Comparison of ENCODE assay signal across 9 mouse cellular contexts in genomic region chr16:17251539-17251938, GRCm38 (mm10). TPM values are rescaled to one million over a fixed set of nuclear protein-coding genes. Genes with fewer than 3 reads are reported as not detected.
DNase-seq lines count a peak whose midpoint lies in the region; ATAC-seq and TF ChIP-seq lines count a peak whose summit lies in the region.
"Had no signal": no experiment of that assay in that cellular context is flagged by ENCODE, and none has a peak within 500 bp of the region (broad histone marks: within the 10 kb centered on the region; RNA-seq: fewer than 3 reads in every experiment).

No protein-coding gene starts in this region.

- WGBS in forebrain, embryonic 12.5 days, result 61% methylated on average over 3 of the region's 3 CpGs
- 21% methylated on average over 3 of the region's 3 CpGs for WGBS in forebrain, embryonic 15.5 days
- 32% methylated on average over 3 of the region's 3 CpGs for WGBS in lung, embryonic 14.5 days

- peaks cover 40% of the 10 kb centered on the region for H3K4me1 ChIP-seq in forebrain, embryonic 12.5 days
- H3K4me1 ChIP-seq in forebrain, embryonic 15.5 days, result peaks cover 43% of the 10 kb centered on the region
- peaks cover 21% of the 10 kb centered on the region for H3K4me1 ChIP-seq in lung, embryonic 14.5 days (ENCODE audit: insufficient read depth)

- H3K36me3 ChIP-seq in forebrain, embryonic 12.5 days (replicated peaks), result peaks cover 14% of the 10 kb centered on the region; the same call in 1 of the 2 replicates
- peaks cover 5% of the 10 kb centered on the region; the same call in 1 of the 2 replicates for H3K36me3 ChIP-seq in forebrain, embryonic 15.5 days
- H3K36me3 ChIP-seq in lung, embryonic 14.5 days (ENCODE audit: insufficient read depth), result no peaks in the 10 kb centered on the region

- no peak for TF ChIP-seq CTCF in lung, embryonic 14.5 days (IDR thresholded peaks at IDR 0.05; ENCODE audit: low read depth)

- no peaks in the 10 kb centered on the region for H3K27me3 ChIP-seq in forebrain, embryonic 12.5 days
- H3K27me3 ChIP-seq in forebrain, embryonic 15.5 days, result no peaks in the 10 kb centered on the region
- no peaks in the 10 kb centered on the region for H3K27me3 ChIP-seq in lung, embryonic 14.5 days (ENCODE audit: insufficient read depth, low read length)

- no peaks in the 10 kb centered on the region for H3K9me3 ChIP-seq in forebrain, embryonic 12.5 days
- H3K9me3 ChIP-seq in forebrain, embryonic 15.5 days, result no peaks in the 10 kb centered on the region
- no peaks in the 10 kb centered on the region for H3K9me3 ChIP-seq in lung, embryonic 14.5 days (ENCODE audit: low read depth, low read length)

- H3K27ac ChIP-seq in forebrain, embryonic 12.5 days, result no peak overlapping the region
- H3K27ac ChIP-seq in forebrain, embryonic 15.5 days (replicated peaks), result no peak overlapping the region
- H3K27ac ChIP-seq in lung, embryonic 14.5 days (ENCODE audit: low read depth), result peak overlapping the region; percentile 86
- H3K27ac ChIP-seq: kidney, postnatal 0 days had no signal

- no peak overlapping the region for H3K4me2 ChIP-seq in forebrain, embryonic 12.5 days
- H3K4me2 ChIP-seq in forebrain, embryonic 15.5 days (replicated peaks), result no peak overlapping the region
- peak overlapping the region; percentile 25; the same call in 1 of the 2 replicates for H3K4me2 ChIP-seq in lung, embryonic 14.5 days

- H3K9ac ChIP-seq in forebrain, embryonic 12.5 days, result no peak overlapping the region
- H3K9ac ChIP-seq in forebrain, embryonic 15.5 days (replicated peaks), result no peak overlapping the region
- no peak overlapping the region for H3K9ac ChIP-seq in lung, embryonic 14.5 days

- peak; percentile 27; the same call in 1 of the 2 replicates for ATAC-seq in forebrain, embryonic 12.5 days (ENCODE audit: low FRiP score)
- ATAC-seq in forebrain, embryonic 15.5 days (replicated peaks), result no peak
- peak; percentile 20; the same call in 1 of the 2 replicates for ATAC-seq in lung, embryonic 14.5 days (ENCODE audit: insufficient read depth)
- no peak for ATAC-seq in activated CD4-positive, CD25-positive, alpha-beta regulatory T cell, adult 4 months

- peak; percentile 70 for DNase-seq in testis, postnatal 10 days (ENCODE audit: low spot score)
- DNase-seq in testis, postnatal 14 days (ENCODE audit: low spot score), result no peak
- DNase-seq in kidney, adult 8-10 months, result peak; percentile 94 to 99
- DNase-seq in lung, embryonic 14.5 days, result peak; percentile 90
- DNase-seq in embryo, embryonic 11 days, result no peak

- H3K4me3 ChIP-seq in forebrain, embryonic 12.5 days (replicated peaks), result no peak overlapping the region
- H3K4me3 ChIP-seq in forebrain, embryonic 15.5 days, result no peak overlapping the region
- no peak overlapping the region for H3K4me3 ChIP-seq in lung, embryonic 14.5 days (ENCODE audit: low read depth, low read length)

RNA-seq across cellular contexts. Expression of gene Hic2, which starts 18.2 kb away (rescaled TPM):
- 12.7 and 13.4 TPM in 2 replicates for polyA plus RNA-seq in forebrain, embryonic 12.5 days (2016; fragmentation: Nextera tagmentation; extraction: Ambion mirVana)
- 8.6 and 8.8 TPM in 2 replicates for polyA plus RNA-seq in forebrain, embryonic 15.5 days (2015; fragmentation: Nextera tagmentation; extraction: Ambion mirVana)
- 3.4 and 4.3 TPM in 2 replicates for polyA plus RNA-seq in lung, embryonic 14.5 days (2014; fragmentation: Nextera tagmentation; extraction: Ambion mirVana)
- polyA plus RNA-seq in activated CD4-positive, CD25-positive, alpha-beta regulatory T cell, adult 4 months (2017; shearing (Covaris generic)), result 1 to 10 TPM in 1 of 2 experiments, under 1 TPM in 1; 0.83 to 1.1 TPM

RNA-seq across cellular contexts. Expression of gene Tmem191c, which starts 24.3 kb away (rescaled TPM):
- 13.9 and 14.3 TPM in 2 replicates for polyA plus RNA-seq in forebrain, embryonic 12.5 days (2016; fragmentation: Nextera tagmentation; extraction: Ambion mirVana)
- polyA plus RNA-seq in forebrain, embryonic 15.5 days (2015; fragmentation: Nextera tagmentation; extraction: Ambion mirVana), result 23.6 and 24.0 TPM in 2 replicates
- polyA plus RNA-seq in lung, embryonic 14.5 days (2014; fragmentation: Nextera tagmentation; extraction: Ambion mirVana), result 6.7 and 7.5 TPM in 2 replicates
- polyA plus RNA-seq in activated CD4-positive, CD25-positive, alpha-beta regulatory T cell, adult 4 months (2017; shearing (Covaris generic)), result 10 to 100 TPM; 30.6 to 32.6 TPM

RNA-seq across cellular contexts. Expression of gene Rimbp3, which starts 43.1 kb away (rescaled TPM):
- 1.9 and 2.1 TPM in 2 replicates for polyA plus RNA-seq in forebrain, embryonic 12.5 days (2016; fragmentation: Nextera tagmentation; extraction: Ambion mirVana)
- polyA plus RNA-seq in forebrain, embryonic 15.5 days (2015; fragmentation: Nextera tagmentation; extraction: Ambion mirVana), result 1.7 TPM in 2 replicates
- polyA plus RNA-seq in lung, embryonic 14.5 days (2014; fragmentation: Nextera tagmentation; extraction: Ambion mirVana), result 0.13 and 0.30 TPM in 2 replicates
- not detected for polyA plus RNA-seq in activated CD4-positive, CD25-positive, alpha-beta regulatory T cell, adult 4 months (2017; shearing (Covaris generic))

RNA-seq across cellular contexts. Expression of gene Ube2l3, which starts 49.1 kb away (rescaled TPM):
- polyA plus RNA-seq in forebrain, embryonic 12.5 days (2016; fragmentation: Nextera tagmentation; extraction: Ambion mirVana), result 388 and 407 TPM in 2 replicates
- 307 and 318 TPM in 2 replicates for polyA plus RNA-seq in forebrain, embryonic 15.5 days (2015; fragmentation: Nextera tagmentation; extraction: Ambion mirVana)
- polyA plus RNA-seq in lung, embryonic 14.5 days (2014; fragmentation: Nextera tagmentation; extraction: Ambion mirVana), result 349 and 371 TPM in 2 replicates
- 100 to 1,000 TPM; 300 to 366 TPM for polyA plus RNA-seq in activated CD4-positive, CD25-positive, alpha-beta regulatory T cell, adult 4 months (2017; shearing (Covaris generic))

Comparison
In these comparisons a context has a peak if more than half of its experiments do, and no peak if none do; other contexts are left out.
1. ATAC-seq: peak in forebrain, embryonic 12.5 days (single experiment) and lung, embryonic 14.5 days (single experiment); none in forebrain, embryonic 15.5 days (single experiment) and activated CD4-positive, CD25-positive, alpha-beta regulatory T cell, adult 4 months (single experiment).
2. DNase-seq: peak in testis, postnatal 10 days (single experiment), kidney, adult 8-10 months (2 of 2) and lung, embryonic 14.5 days (single experiment); none in testis, postnatal 14 days (single experiment) and embryo, embryonic 11 days (single experiment).